Mouse (Mus musculus) neural tube, embryonic 11.5 days (tissue): Measurements from ENCODE around the gene Adnp. TPM values are rescaled to one million over a fixed set of nuclear protein-coding genes. Genes with fewer than 3 reads are reported as not detected.

Experiments used
- ATAC-seq: fragments of 200-750 bp; cut with Nextera tagmentation; 2 replicates; pipeline ENCODE4 v1.8.0; 2017; ENCODE audit warnings: moderate number of reproducible peaks, mild to moderate bottlenecking, moderate TSS enrichment, moderate library complexity; ENCODE audit not compliant: insufficient read depth, low FRiP score, low TSS enrichment
- DNase-seq: peaks from one replicate; pipeline ENCODE4 v3.0.0-alpha.2; 2015; ENCODE audit warnings: low spot score
- H3K27ac ChIP-seq: fragments of 300-500 bp; sonication (generic); 2 replicates; pipeline ENCODE4 v1.5.1; 2014; ENCODE audit warnings: low read depth, mild to moderate bottlenecking, low read length
- H3K27me3 ChIP-seq: fragments of 300-500 bp; sonication (generic); 2 replicates; pipeline ENCODE4 v1.6.1; 2014; ENCODE audit warnings: mild to moderate bottlenecking, low read length, mixed read lengths; ENCODE audit not compliant: control insufficient read depth, insufficient read depth
- H3K36me3 ChIP-seq: fragments of 300-500 bp; sonication (generic); 2 replicates; pipeline ENCODE4 v1.6.1; 2014; ENCODE audit warnings: mild to moderate bottlenecking, low read length, moderate library complexity, mixed read lengths; ENCODE audit not compliant: control insufficient read depth, insufficient read depth
- H3K4me1 ChIP-seq: fragments of 300-500 bp; sonication (generic); 2 replicates; pipeline ENCODE4 v1.6.1; 2014; ENCODE audit warnings: low read length, mixed read lengths; ENCODE audit not compliant: control insufficient read depth, insufficient read depth
- H3K4me2 ChIP-seq: fragments of 300-500 bp; sonication (generic); 2 replicates; pipeline ENCODE4 v1.6.1; 2014; ENCODE audit warnings: low read depth, mild to moderate bottlenecking, moderate library complexity
- H3K4me3 ChIP-seq: fragments of 300-500 bp; sonication (generic); 2 replicates; pipeline ENCODE4 v1.5.1; 2014; ENCODE audit warnings: low read depth, low read length
- H3K9ac ChIP-seq: fragments of 300-500 bp; sonication (generic); 2 replicates; pipeline ENCODE4 v1.6.1; 2014; ENCODE audit warnings: mild to moderate bottlenecking, low read length
- H3K9me3 ChIP-seq: fragments of 300-500 bp; sonication (generic); 2 replicates; pipeline ENCODE4 v1.6.1; 2016; ENCODE audit warnings: low read length; ENCODE audit not compliant: control insufficient read depth
- WGBS: fragments of 180-500 bp; shearing (Covaris S2); extraction: QIAGEN DNeasy Blood & Tissue Kit; methylation state at CpG from one replicate; pipeline ENCODE4 v1.1.7; 2014; 5-methylcytosine and 5-hydroxymethylcytosine counted together
- polyA plus RNA-seq: library from polyadenylated mRNA; unstranded; fragments of >200 nt; fragmentation: Nextera tagmentation; extraction: Ambion mirVana; gene quantifications from 2 replicates; pipeline ENCODE4 v1.2.1, GENCODE M21; 2014

The Adnp gene
- polyA plus RNA-seq, 1 experiment from 2014 or later: 14.2 TPM

DNA sequence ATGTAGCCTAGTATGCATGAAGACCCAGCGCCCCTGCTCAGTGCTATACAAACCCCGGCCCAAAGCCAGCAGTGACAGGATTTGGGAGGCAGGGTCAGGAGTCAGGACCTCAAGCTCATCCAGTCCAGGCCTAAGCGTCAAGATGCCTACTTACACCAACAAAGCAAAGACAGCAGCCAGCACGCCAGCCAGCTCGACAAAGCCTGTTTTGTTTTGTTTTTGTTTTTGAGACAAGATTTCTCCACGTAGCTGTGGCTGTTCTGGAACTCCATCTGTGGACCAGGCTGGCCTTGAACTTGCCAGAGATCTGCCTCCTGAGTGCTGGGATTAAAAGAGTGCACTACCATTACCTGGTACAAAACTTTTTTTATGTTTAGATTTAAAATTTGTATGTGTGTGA is 16.4 kb upstream of the Adnp start:
- Histone ChIP-seq H3K27me3 (no peaks in the 10 kb centered on the region), H3K4me2 (no peak overlapping the region), H3K4me3 (no peak overlapping the region), H3K4me1 (no peaks in the 10 kb centered on the region), H3K27ac (no peak overlapping the region), H3K9me3 (no peaks in the 10 kb centered on the region), H3K36me3 (peaks cover 13% of the 10 kb centered on the region), H3K9ac (no peak overlapping the region)
- 96% methylated on average over 6 of the region's 6 CpGs for WGBS
- ATAC-seq (no peak), DNase-seq (no peak)

DNA sequence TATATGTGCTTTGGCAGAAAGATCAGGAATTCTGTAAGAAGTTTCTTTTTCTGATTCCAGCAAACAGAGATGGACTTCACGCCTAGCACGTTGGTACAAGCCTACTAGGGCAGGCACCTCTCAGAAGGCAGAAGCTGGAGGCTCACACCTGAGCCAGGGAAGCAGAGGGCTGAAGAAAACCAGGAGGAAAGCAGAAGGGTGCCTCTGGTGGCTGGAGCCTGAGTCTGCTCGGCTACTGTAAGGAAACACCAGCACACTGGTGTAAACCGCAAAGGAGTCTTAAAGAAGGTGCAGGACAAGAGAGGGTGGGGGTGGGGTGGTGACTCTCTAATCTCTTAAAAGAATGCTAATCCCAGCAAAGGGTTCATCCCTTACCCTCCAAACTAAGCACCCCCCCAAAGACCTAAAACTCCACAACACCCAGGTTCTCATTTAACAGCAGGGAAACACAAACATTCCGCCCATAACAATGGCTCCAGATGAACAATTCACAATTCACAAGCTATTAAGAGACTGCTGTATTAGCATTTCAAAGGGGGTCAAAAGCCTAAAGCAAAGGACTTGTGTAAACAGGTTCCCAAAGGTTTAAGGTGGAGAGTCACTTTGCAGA is 7.0 kb upstream of the Adnp start:
- Histone ChIP-seq H3K27ac (no peak overlapping the region), H3K4me1 (no peaks in the 10 kb centered on the region), H3K4me2 (no peak overlapping the region), H3K9me3 (no peaks in the 10 kb centered on the region), H3K27me3 (no peaks in the 10 kb centered on the region), H3K9ac (no peak overlapping the region), H3K36me3 (peaks cover 8% of the 10 kb centered on the region), H3K4me3 (no peak overlapping the region)
- no peak for DNase-seq
- no peak for ATAC-seq
- WGBS: 36% methylated on average over 5 of the region's 5 CpGs

DNA sequence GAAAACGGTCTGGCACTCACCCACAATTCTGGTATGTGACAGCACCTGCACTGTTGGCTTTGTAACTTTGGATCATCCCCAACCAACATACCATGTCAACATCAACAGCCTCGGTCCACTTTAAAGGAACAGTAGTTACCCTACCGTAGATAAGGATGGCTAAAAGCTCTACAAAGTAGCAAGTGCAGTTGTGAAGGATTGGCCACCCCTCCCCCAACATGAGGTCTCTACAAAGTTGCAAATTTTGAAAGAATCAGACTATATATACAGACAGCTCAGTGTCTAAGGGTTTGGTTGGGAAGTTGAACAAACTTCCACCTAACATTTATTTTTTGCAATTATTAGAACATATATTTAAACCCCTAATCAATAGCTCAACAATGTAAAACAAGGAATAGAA is 971 bp upstream of the Adnp start:
- Histone ChIP-seq H3K4me1 (peaks cover 8% of the 10 kb centered on the region), H3K9me3 (no peaks in the 10 kb centered on the region), H3K4me3 (no peak overlapping the region), H3K27me3 (no peaks in the 10 kb centered on the region), H3K27ac (0 out of 2 replicates have a peak overlapping the region, but pooled peaks have one; percentile 99), H3K4me2 (no peak overlapping the region), H3K36me3 (peaks cover 9% of the 10 kb centered on the region), H3K9ac (no peak overlapping the region)
- DNase-seq (no peak), ATAC-seq (no peak)
- WGBS: 92% methylated on average over 3 of the region's 3 CpGs

DNA sequence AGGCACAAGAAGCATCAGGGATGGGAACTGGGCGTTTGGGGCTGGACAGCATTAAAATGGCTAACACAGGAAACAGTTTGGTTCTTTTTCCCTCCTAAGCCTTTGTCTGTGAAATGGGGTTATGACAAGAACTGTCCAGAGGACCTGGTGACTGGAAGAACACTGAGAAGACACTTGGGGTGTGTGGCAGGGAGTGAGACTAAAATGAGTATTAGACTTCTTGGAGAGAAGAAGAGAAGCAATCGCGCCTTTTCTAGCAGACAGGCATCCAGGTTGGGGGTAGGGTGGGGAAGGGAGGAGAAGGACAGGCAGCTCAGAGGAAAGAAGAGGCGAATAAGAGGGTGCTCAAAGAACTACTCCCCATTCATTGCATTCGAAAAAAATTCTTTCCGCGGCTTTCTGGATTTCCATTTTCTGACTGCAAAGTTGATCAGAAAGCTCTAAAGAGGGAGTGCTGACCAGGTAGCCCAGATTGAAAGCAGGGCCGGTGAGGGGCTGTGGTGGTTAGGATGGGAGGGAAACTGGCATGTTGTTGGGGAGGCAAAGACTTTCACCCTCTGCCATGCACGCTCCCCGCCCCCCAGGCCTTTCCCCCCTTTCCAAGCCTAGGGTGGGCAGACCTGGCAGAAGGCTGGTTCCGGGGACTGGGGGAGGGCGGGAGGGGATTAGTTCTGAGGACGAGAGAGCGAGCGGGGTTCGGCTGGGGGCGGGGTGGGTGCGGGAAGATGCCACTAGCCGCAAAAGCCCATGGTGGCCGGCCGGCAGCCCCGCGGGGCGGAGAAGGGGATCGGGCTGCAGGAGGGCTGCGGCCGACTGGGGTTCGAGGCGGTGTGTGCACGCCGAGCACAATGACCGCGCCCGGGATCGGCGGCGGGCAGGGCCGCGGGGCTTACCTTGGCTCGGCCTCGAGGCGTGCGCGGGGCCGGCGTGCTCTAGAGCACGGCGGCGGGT is 956 bp downstream of the Adnp start:
- Histone ChIP-seq H3K4me2 (peak overlapping the region; percentile 62), H3K9ac (peak overlapping the region; percentile 100), H3K36me3 (peaks cover 7% of the 10 kb centered on the region), H3K4me3 (peak overlapping the region; percentile 100), H3K27ac (peak overlapping the region; percentile 99), H3K9me3 (no peaks in the 10 kb centered on the region), H3K4me1 (peaks cover 8% of the 10 kb centered on the region), H3K27me3 (no peaks in the 10 kb centered on the region)
- WGBS: 0% methylated on average over 40 of the region's 49 CpGs
- ATAC-seq (0 out of 2 replicates have a peak, but pooled peaks have one; percentile 17), DNase-seq (peak; percentile 45)

DNA sequence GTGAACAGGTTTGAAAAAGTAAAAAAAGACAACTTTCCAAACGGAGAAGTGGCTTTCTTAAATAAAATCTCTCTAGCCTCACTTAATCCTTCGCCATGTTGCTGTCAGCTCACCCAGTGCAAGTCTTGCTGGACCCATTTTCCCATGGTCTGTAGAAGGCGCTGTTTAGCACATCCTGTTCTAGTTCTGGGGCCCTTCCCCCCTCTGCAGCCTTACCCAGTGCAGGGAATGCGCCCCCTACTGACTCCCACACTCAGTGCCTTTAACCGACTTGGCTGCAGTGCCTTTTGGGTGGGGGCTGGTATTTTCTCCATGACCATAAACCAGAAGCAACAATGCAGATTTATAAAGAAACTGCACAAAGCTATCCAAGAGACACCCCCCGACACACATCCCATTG is 1.6 kb downstream of the Adnp start:
- Histone ChIP-seq H3K4me2 (peak overlapping the region; percentile 62), H3K4me3 (peak overlapping the region; percentile 100), H3K36me3 (peaks cover 7% of the 10 kb centered on the region), H3K9ac (peak overlapping the region; percentile 100), H3K4me1 (peaks cover 8% of the 10 kb centered on the region), H3K27ac (peak overlapping the region; percentile 99; the same call in 1 of the 2 replicates), H3K27me3 (no peaks in the 10 kb centered on the region), H3K9me3 (no peaks in the 10 kb centered on the region)
- WGBS: 11% methylated on average over 6 of the region's 6 CpGs
- ATAC-seq: 0 out of 2 replicates have a peak, but pooled peaks have one; percentile 18
- DNase-seq: peak; percentile 89

DNA sequence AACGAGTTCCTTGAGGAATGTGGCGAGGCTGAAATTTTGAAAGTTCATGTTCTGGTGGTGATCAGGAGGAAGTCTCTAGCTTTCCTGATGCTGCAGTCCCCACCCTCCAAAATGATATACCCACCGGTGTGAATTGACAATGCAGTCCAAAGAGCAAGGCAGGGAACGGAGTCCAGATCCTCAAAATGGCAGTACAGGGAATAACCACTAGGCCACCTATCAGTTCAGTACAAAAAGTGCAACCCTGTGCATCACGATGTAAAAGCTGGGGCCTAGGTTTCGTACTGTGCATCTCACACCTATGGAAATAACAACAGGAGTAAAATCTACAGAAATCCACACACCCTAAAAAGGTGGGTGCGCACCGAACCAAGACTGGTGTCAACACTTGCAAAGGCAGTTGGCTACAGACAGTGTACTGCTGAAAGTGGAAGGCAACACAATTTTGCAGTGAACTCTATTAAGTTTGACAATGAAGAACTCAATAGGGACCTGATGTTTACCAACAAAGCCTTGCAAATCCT is 2.4 kb downstream of the Adnp start:
- Histone ChIP-seq H3K27me3 (no peaks in the 10 kb centered on the region), H3K4me2 (peak overlapping the region; percentile 62), H3K4me3 (peak overlapping the region; percentile 100), H3K36me3 (peaks cover 7% of the 10 kb centered on the region), H3K9ac (no peak overlapping the region; the same call in none of the 2 replicates), H3K4me1 (peaks cover 9% of the 10 kb centered on the region), H3K9me3 (no peaks in the 10 kb centered on the region), H3K27ac (no peak overlapping the region)
- no peak for DNase-seq
- 91% methylated on average over 8 of the region's 8 CpGs for WGBS
- ATAC-seq: no peak

DNA sequence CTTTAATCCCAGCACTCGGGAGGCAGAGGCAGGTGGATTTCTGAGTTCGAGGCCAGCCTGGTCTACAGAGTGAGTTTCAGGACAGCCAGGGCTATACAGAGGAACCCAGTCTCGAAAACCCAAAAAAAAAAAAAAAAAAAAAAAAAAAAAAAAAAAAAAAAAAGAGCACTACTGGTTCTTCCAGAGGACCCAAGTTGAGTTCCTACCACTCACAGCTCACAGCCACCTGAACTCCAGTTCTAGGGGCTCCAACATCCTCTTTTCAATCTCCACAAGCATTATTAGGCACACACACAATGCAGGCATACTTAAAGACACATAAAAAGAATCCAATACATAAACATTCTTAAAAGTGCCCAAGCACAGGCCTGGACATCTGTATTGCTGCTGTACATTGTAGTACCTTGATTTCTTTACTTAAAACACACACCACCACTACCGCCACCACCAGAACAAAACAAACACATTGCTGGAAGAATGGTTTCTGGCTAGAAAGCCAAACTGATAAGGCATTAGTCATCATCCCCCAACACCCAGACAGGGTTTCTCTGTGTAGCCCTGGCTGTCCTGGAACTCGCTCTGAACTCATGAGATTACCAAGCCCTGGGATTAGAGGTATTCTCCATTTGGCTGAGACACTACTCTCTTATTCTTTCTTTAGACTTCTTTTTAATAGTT is 6.8 kb downstream of the Adnp start:
- 92% methylated on average over 3 of the region's 5 CpGs for WGBS
- H3K4me3 ChIP-seq: no peak overlapping the region
- peaks cover 7% of the 10 kb centered on the region for H3K36me3 ChIP-seq
- H3K9ac ChIP-seq: no peak overlapping the region
- H3K4me2 ChIP-seq: no peak overlapping the region
- peaks cover 13% of the 10 kb centered on the region for H3K4me1 ChIP-seq
- H3K27me3 ChIP-seq: no peaks in the 10 kb centered on the region
- no peak for ATAC-seq
- H3K27ac ChIP-seq: no peak overlapping the region
- H3K9me3 ChIP-seq: no peaks in the 10 kb centered on the region
- DNase-seq: no peak

DNA sequence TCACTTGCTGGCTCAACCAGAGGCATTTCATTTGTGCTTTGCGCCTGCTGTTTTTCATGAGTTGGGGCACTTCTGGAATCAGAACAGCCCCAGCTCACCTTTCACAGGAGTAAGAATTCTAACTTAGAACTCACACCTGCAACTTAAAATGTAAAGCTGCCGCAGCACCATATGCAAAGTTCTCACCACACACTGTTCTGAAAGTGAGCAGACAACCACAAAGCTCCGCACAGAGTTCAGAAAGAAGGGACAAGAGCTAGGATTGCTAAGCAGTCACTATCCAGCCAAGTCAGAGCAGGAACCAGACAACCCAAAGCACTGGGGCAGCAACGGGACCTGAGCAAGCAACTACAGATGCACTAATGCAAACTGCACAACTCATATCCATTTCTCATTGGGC is 7.4 kb downstream of the Adnp start:
- WGBS: 95% methylated on average over 4 of the region's 4 CpGs

More for the DNA sequence above, 7.4 kb downstream of the Adnp start:
- ATAC-seq: no peak
- Histone ChIP-seq H3K36me3 (peaks cover 5% of the 10 kb centered on the region), H3K4me1 (peaks cover 7% of the 10 kb centered on the region), H3K9ac (no peak overlapping the region), H3K27me3 (no peaks in the 10 kb centered on the region), H3K9me3 (no peaks in the 10 kb centered on the region), H3K4me3 (no peak overlapping the region), H3K27ac (no peak overlapping the region), H3K4me2 (no peak overlapping the region)
- DNase-seq: no peak
